Mouse (Mus musculus) erythroblast, embryonic 14.5 days (primary cell): ENCODE results near the gene Pptc7. TPM values are rescaled to one million over a fixed set of nuclear protein-coding genes. Genes with fewer than 3 reads are reported as not detected.

Experiments used
- H3K27me3 ChIP-seq: 2 replicates; pipeline ENCODE4 v1.6.1; 2012; ENCODE audit warnings: inconsistent platforms; ENCODE audit not compliant: control insufficient read depth
- H3K36me3 ChIP-seq: 2 replicates; pipeline ENCODE4 v1.6.1; 2012; ENCODE audit warnings: mild to moderate bottlenecking, inconsistent platforms; ENCODE audit not compliant: control insufficient read depth
- H3K4me1 ChIP-seq: 2 replicates; pipeline ENCODE4 v1.6.1; 2012; ENCODE audit warnings: inconsistent platforms; ENCODE audit not compliant: control insufficient read depth
- H3K4me3 ChIP-seq: replicated peaks from 2 replicates; pipeline ENCODE3; 2012; ENCODE audit warnings: moderate library complexity, mild to moderate bottlenecking, inconsistent platforms
- H3K9me3 ChIP-seq: 2 replicates; pipeline ENCODE4 v1.6.1; 2012; ENCODE audit warnings: low read length, inconsistent platforms, mixed read lengths; ENCODE audit not compliant: control insufficient read depth
- GATA1 ChIP-seq: IDR thresholded peaks from 2 replicates; pipeline ENCODE4 v1.6.1; 2012; ENCODE audit warnings: low read length, inconsistent platforms, mixed read lengths
- TAL1 ChIP-seq: IDR thresholded peaks from 3 replicates; pipeline ENCODE4 v1.6.1; 2012; ENCODE audit warnings: low read length, inconsistent platforms, mixed read lengths
- polyA plus RNA-seq: library from polyadenylated mRNA; stranded (reverse); fragments of >175 nt; gene quantifications from 2 replicates; pipeline ENCODE4 v1.2.3, GENCODE M21; 2012

The Pptc7 gene
- polyA plus RNA-seq, 1 experiment, result 0.12 TPM

DNA sequence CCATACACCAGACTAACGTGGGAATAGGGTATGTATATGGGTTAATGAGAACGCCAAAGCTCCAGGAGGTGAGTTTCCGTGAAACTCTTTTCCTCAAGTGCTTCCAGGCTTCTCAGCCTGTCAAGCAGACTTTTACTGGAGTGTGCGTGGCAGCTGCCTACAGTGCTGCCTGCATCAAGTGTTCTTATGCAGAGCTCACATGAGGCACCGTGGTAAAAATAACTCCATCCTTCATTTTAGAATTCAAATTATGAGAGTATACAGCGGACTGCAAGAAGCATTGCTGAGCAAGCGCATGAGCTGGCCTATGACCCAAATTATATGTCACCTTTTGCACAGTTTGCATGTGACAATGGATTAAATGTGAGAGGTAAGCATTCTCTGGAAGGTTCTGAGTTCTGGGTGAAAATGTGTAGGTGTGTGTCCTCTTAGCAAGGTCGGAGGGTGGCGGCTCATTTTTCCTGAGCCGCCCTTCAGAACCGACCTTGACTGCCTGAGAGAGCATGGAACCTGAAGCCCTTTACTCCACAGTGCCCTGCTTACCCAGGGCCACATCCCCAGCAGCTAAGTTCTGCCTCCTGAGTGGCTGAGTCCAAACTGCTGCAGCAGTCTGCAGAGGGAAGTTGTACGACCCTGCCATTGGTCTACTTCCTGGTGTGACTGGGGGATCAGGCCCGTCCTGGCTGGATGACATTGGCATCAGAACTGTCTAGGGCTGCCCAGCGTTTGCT lies 35.5 kb downstream of the Pptc7 start:
- no peaks in the 10 kb centered on the region for H3K9me3 ChIP-seq
- TF ChIP-seq TAL1 (no peak), GATA1 (no peak)
- H3K4me1 ChIP-seq, result peaks cover 15% of the 10 kb centered on the region
- peaks cover 73% of the 10 kb centered on the region for H3K36me3 ChIP-seq
- H3K27me3 ChIP-seq, result no peaks in the 10 kb centered on the region
- no peak overlapping the region for H3K4me3 ChIP-seq

DNA sequence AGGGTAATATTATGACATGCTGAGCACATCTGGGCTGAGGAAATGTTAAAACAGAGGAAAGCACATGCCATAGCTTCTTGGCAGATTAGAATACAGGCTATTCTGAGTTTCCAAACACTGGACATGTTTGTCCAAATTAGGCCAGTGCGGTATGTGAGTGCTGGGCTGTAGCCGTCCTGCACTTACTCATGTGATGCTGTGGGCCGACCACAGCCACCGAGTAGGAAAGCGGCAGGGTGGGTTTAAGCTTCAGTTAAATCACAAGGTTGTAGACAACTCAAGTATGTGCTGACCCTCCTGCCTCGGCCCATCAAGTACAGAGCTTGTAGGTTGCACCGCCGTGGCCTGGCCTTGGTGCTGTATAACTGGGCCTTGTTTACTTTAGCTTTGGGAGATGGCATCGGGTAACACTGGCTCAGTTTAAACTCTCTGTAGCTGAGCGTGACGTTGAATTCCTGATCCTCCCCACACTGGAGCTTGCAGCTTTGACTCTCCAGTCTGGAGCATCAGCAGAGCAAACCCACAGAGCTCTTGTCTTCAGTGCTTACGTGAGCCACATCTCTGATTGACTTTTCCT lies 36.1 kb downstream of the Pptc7 start:
- no peak for TF ChIP-seq GATA1
- no peak for TF ChIP-seq TAL1
- Histone ChIP-seq H3K9me3 (no peaks in the 10 kb centered on the region), H3K4me3 (no peak overlapping the region), H3K36me3 (peaks cover 73% of the 10 kb centered on the region), H3K4me1 (peaks cover 8% of the 10 kb centered on the region), H3K27me3 (no peaks in the 10 kb centered on the region)

DNA sequence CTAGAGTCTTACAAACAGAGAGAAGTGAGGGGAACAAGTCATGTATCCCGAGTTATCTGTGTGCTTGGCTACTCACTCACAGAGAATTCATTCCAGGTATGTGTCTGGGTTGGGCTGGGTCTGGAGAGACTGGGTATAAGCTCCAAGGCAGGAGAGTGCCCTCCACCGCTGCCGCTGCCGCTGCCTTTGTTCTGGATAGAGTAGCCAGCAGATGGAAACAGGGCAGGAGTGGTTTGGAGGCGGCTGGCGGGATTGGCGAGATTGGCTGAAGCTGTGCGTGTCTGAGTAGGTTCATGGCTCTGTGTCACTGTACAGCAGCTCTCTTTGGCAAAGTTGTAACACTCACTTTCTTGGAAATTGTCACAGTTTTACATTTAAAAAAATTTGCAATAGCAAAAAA lies 39.4 kb downstream of the Pptc7 start:
- Histone ChIP-seq H3K36me3 (peaks cover 65% of the 10 kb centered on the region), H3K27me3 (no peaks in the 10 kb centered on the region), H3K4me3 (no peak overlapping the region), H3K9me3 (no peaks in the 10 kb centered on the region), H3K4me1 (no peaks in the 10 kb centered on the region)
- TF ChIP-seq TAL1 (no peak), GATA1 (no peak)

DNA sequence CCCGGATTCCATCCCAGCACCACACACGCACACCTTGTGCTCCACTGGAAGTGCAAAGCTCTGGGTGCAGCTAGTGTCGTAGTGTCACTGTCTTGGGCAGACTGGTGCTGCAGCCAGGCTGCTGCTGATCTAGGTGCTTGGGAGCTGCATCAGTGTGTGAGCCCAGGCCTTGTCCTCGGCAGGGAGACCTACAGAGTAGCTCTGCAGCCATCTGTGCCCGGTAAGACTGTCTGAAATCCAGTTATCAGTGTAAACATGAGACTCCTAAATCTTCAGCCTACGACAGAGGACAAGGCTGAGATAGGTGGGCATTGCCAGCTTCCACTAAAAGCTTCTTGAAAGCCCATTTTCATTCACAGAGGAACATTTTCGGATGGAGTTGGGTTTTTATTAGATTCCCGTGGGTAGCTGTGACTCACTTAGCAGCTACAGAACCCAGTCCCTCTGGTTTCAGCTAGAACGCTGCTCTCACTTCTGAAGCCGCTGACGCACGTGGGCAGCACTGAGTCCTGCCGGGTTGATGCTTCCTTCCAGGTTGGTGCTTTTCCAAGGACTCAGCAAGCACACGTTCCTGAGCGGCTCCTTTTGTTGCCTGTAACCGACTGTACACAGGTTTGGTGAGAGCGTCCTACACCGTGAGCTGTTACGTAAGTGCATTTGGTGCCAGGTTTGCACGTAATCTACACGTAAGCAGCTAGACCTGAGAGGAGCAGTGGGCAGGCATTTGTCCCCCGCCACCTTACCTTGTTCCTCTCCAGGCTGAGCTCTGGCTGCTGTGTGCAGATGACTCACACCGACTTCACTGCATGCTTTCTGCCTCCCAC lies 40.7 kb downstream of the Pptc7 start:
- Histone ChIP-seq H3K27me3 (no peaks in the 10 kb centered on the region), H3K9me3 (no peaks in the 10 kb centered on the region), H3K4me3 (no peak overlapping the region), H3K4me1 (no peaks in the 10 kb centered on the region), H3K36me3 (peaks cover 61% of the 10 kb centered on the region)
- TF ChIP-seq GATA1, result no peak
- no peak for TF ChIP-seq TAL1

DNA sequence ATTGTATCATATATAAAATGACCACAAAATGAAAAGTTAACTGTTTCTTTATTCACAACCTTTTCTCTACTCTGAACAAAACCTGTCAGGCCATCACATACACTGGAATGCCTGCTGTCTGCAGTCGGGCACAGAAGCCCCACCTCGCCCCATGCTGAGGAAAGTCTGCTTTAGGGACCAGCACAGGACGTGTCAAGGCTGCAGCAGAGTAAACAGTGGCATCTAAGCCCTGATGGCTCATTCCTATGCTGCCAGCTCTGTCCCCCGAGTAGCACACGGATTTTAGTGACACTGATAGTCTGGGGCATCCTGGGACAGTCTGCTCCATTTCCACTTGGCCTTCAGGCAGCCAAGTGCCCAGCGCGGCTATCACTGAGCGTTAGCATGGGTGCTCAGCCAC lies 41.3 kb downstream of the Pptc7 start:
- H3K4me1 ChIP-seq, result no peaks in the 10 kb centered on the region
- peaks cover 54% of the 10 kb centered on the region for H3K36me3 ChIP-seq
- H3K9me3 ChIP-seq, result no peaks in the 10 kb centered on the region
- no peak overlapping the region for H3K4me3 ChIP-seq
- TF ChIP-seq TAL1, result no peak
- no peaks in the 10 kb centered on the region for H3K27me3 ChIP-seq

DNA sequence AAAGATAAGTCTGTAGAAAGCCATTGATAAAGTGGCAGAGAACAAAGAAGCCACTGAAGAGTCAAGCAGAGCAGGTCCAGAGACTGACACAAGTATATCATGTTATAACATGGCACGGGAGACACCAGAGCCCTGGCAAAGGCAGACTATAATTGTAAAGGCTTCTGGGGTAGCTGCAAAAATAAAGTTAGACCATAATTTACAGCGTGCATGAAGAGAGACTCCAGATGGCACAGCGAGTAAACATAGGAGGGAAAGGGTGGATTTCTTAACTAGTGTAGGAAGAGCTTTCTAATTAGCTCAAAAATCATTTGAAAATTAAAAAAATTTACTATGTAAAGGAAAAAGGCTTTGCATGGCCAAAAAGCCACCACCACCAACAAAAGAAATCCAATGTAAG lies 43.1 kb downstream of the Pptc7 start:
- peaks cover 37% of the 10 kb centered on the region for H3K36me3 ChIP-seq
- TF ChIP-seq GATA1 (no peak), TAL1 (no peak)
- H3K4me1 ChIP-seq, result no peaks in the 10 kb centered on the region
- H3K4me3 ChIP-seq, result no peak overlapping the region
- no peaks in the 10 kb centered on the region for H3K27me3 ChIP-seq
- H3K9me3 ChIP-seq, result no peaks in the 10 kb centered on the region

DNA sequence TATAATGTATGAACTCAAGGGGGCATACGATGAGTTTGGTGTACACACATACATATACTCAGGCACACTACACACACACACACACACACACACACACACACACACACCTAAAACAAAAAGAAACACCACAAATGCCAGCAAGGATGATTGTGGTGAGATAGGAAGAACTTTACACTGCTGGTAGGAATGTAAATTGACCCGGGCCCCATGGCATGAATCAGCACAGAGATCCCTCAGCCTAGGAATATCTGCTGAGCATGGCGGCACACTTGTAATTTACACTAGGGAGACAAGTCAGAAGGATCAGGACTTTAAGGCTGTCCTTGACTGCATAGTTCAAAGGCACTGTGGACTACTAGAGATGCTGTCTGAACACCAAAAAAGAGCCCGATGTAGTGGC lies 46.1 kb downstream of the Pptc7 start:
- Histone ChIP-seq H3K27me3 (no peaks in the 10 kb centered on the region), H3K9me3 (no peaks in the 10 kb centered on the region), H3K4me1 (peaks cover 3% of the 10 kb centered on the region), H3K4me3 (no peak overlapping the region), H3K36me3 (peaks cover 16% of the 10 kb centered on the region)
- TF ChIP-seq GATA1 (no peak), TAL1 (no peak)

DNA sequence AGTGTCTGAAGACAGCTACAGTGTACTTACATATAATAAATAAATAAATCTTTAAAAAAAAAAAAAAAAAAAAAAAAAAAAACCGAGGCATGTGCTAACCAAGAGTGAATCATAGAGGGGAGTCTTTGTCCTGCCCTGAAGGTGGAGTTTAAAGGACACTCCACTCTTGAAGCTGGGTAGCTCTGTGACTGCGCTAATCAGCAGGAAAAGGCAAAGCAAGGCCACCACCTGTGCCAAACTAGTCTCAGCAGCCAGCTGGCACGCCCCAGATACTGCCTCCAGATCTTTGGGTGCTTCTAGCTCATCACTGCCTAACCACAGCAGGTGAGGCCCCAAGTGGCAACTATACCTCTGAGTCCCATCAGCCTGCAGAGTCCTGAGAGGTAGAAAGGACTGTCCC lies 50.5 kb downstream of the Pptc7 start:
- no peaks in the 10 kb centered on the region; the same call in 1 of the 2 replicates for H3K36me3 ChIP-seq
- no peak overlapping the region for H3K4me3 ChIP-seq
- peaks cover 5% of the 10 kb centered on the region for H3K4me1 ChIP-seq
- H3K9me3 ChIP-seq, result no peaks in the 10 kb centered on the region
- TF ChIP-seq GATA1 (no peak), TAL1 (no peak)
- no peaks in the 10 kb centered on the region for H3K27me3 ChIP-seq

DNA sequence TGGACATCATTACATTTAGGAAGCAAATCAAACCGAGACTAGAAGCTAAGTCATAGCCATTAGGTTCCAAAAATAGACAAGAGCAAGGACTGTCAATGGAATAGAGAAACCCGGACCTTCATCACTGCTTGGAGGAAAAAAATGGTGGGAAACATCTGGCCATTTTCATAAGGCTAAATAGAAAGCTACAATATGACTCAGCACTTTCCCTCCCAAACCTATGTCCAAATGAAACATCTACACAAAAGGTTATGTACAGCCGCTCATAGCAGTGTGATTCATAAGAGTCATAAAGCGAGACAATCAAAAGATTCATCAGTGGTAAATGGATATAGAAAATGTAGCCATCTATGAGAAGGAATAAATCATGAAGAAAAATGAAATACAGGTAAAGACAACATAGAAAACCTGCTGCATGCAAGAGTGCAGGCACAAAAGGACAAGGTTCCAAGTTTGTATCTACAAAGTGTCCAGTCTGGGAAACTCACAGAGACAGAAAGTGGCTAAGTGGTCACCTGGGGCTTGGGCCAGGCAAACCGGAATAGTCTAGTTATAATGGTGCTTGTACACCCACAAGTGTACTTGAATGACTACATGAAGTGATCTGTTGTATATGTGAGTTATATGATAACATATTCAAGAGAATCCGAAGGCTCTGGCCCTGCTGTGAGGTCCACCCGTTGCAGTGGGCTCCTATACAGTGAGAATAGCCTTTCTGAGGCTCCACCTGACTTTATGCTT lies 52.6 kb downstream of the Pptc7 start:
- Histone ChIP-seq H3K27me3 (no peaks in the 10 kb centered on the region), H3K4me3 (no peak overlapping the region), H3K4me1 (peaks cover 5% of the 10 kb centered on the region), H3K36me3 (no peaks in the 10 kb centered on the region; the same call in 1 of the 2 replicates), H3K9me3 (no peaks in the 10 kb centered on the region)
- TF ChIP-seq GATA1, result no peak
- no peak for TF ChIP-seq TAL1
